Mouse (Mus musculus) midbrain, embryonic 15.5 days (tissue): ENCODE measurements around the gene Rhov. TPM values are rescaled to one million over a fixed set of nuclear protein-coding genes. Genes with fewer than 3 reads are reported as not detected.

Experiments used
- ATAC-seq: fragments of 200-750 bp; cut with Nextera tagmentation; replicated peaks from 2 replicates; pipeline ENCODE4 v1.8.0; 2017; ENCODE audit warnings: moderate TSS enrichment
- H3K27ac ChIP-seq: fragments of 300-500 bp; sonication (generic); 2 replicates; pipeline ENCODE4 v1.5.1; 2015; ENCODE audit warnings: mild to moderate bottlenecking, inconsistent platforms
- H3K27me3 ChIP-seq: fragments of 300-500 bp; sonication (generic); replicated peaks from 2 replicates; pipeline ENCODE4 v1.6.1; 2015; ENCODE audit warnings: inconsistent platforms
- H3K36me3 ChIP-seq: fragments of 300-500 bp; sonication (generic); replicated peaks from 2 replicates; pipeline ENCODE4 v1.6.1; 2015; ENCODE audit warnings: inconsistent platforms
- H3K4me1 ChIP-seq: fragments of 300-500 bp; sonication (generic); 2 replicates; pipeline ENCODE4 v1.6.1; 2015; ENCODE audit warnings: inconsistent platforms
- H3K4me2 ChIP-seq: fragments of 300-500 bp; sonication (generic); 2 replicates; pipeline ENCODE4 v1.6.1; 2015; ENCODE audit warnings: inconsistent platforms, mild to moderate bottlenecking, moderate library complexity
- H3K4me3 ChIP-seq: fragments of 300-500 bp; sonication (generic); 2 replicates; pipeline ENCODE4 v1.5.1; 2015; ENCODE audit warnings: mild to moderate bottlenecking, inconsistent platforms
- H3K9ac ChIP-seq: fragments of 300-500 bp; sonication (generic); 2 replicates; pipeline ENCODE4 v1.6.1; 2015; ENCODE audit warnings: mild to moderate bottlenecking, inconsistent platforms
- H3K9me3 ChIP-seq: fragments of 300-500 bp; sonication (generic); 2 replicates; pipeline ENCODE4 v1.6.1; 2016; ENCODE audit warnings: inconsistent platforms
- WGBS: fragments of 180-500 bp; shearing (Covaris S2); methylation state at CpG from one replicate; pipeline ENCODE4 v1.1.7; 2015; ENCODE audit warnings: mixed read lengths; 5-methylcytosine and 5-hydroxymethylcytosine counted together
- polyA plus RNA-seq: library from polyadenylated mRNA; unstranded; fragments of >200 nt; fragmentation: Nextera tagmentation; extraction: Ambion mirVana; gene quantifications from 2 replicates; pipeline ENCODE4 v1.2.1, GENCODE M21; 2015

Rhov gene
- polyA plus RNA-seq, 1 experiment from 2014 or later = 43.3 TPM

- H3K9me3 ChIP-seq = no peaks in the 10 kb centered on the region
- 87% methylated on average over 4 of the region's 4 CpGs for WGBS
- no peak overlapping the region for H3K9ac ChIP-seq
- H3K36me3 ChIP-seq = no peaks in the 10 kb centered on the region
- no peak overlapping the region for H3K27ac ChIP-seq
- ATAC-seq = 0 out of 2 replicates have a peak, but pooled peaks have one; percentile 17
- H3K27me3 ChIP-seq = 0 out of 2 replicates have a peak, but pooled peaks cover 7% of the 10 kb centered on the region
- no peak overlapping the region for H3K4me2 ChIP-seq
- no peaks in the 10 kb centered on the region for H3K4me1 ChIP-seq
- no peak overlapping the region for H3K4me3 ChIP-seq
Observed at GRCm38 (mm10) chr2:119249592-119250061, 21.4 kb downstream of the Rhov start.

GRCm38 (mm10) chr2:119247904-119248303 is 23.2 kb downstream of the Rhov start:
- no peak overlapping the region for H3K4me2 ChIP-seq
- no peak overlapping the region for H3K4me3 ChIP-seq
- ATAC-seq = no peak
- H3K4me1 ChIP-seq = no peaks in the 10 kb centered on the region
- no peak overlapping the region for H3K9ac ChIP-seq
- H3K36me3 ChIP-seq = no peaks in the 10 kb centered on the region
- H3K9me3 ChIP-seq = no peaks in the 10 kb centered on the region
- H3K27ac ChIP-seq = no peak overlapping the region
- 75% methylated on average over 9 of the region's 9 CpGs for whole genome bisulfite sequencing
- H3K27me3 ChIP-seq = 0 out of 2 replicates have a peak, but pooled peaks cover 4% of the 10 kb centered on the region

- Histone ChIP-seq H3K27ac (no peak overlapping the region), H3K4me2 (no peak overlapping the region), H3K4me3 (no peak overlapping the region), H3K9ac (no peak overlapping the region), H3K27me3 (no peaks in the 10 kb centered on the region; the same call in 1 of the 2 replicates), H3K9me3 (no peaks in the 10 kb centered on the region), H3K4me1 (no peaks in the 10 kb centered on the region), H3K36me3 (no peaks in the 10 kb centered on the region)
- no peak for ATAC-seq
- WGBS = 88% methylated on average over 7 of the region's 7 CpGs
Observed at GRCm38 (mm10) chr2:119245246-119245645, 25.8 kb downstream of the Rhov start.

GRCm38 (mm10) chr2:119242548-119242947 is 28.5 kb downstream of the Rhov start:
- Histone ChIP-seq H3K4me1 (peaks cover 5% of the 10 kb centered on the region), H3K36me3 (no peaks in the 10 kb centered on the region), H3K27me3 (peaks cover 24% of the 10 kb centered on the region), H3K4me3 (no peak overlapping the region), H3K27ac (no peak overlapping the region), H3K9ac (no peak overlapping the region), H3K4me2 (no peak overlapping the region), H3K9me3 (no peaks in the 10 kb centered on the region)
- WGBS = 85% methylated on average over 9 of the region's 9 CpGs
- no peak for ATAC-seq

GRCm38 (mm10) chr2:119240819-119241186 is 30.3 kb downstream of the Rhov start:
- Histone ChIP-seq H3K4me1 (peaks cover 14% of the 10 kb centered on the region), H3K27ac (no peak overlapping the region), H3K4me2 (no peak overlapping the region), H3K27me3 (peaks cover 41% of the 10 kb centered on the region), H3K9ac (no peak overlapping the region), H3K36me3 (no peaks in the 10 kb centered on the region), H3K9me3 (no peaks in the 10 kb centered on the region), H3K4me3 (no peak overlapping the region)
- no peak for ATAC-seq
- 83% methylated on average over 4 of the region's 4 CpGs for WGBS

GRCm38 (mm10) chr2:119240075-119240818 is 30.8 kb downstream of the Rhov start:
- Histone ChIP-seq H3K4me3 (no peak overlapping the region), H3K36me3 (no peaks in the 10 kb centered on the region), H3K27ac (no peak overlapping the region), H3K4me2 (no peak overlapping the region), H3K9ac (no peak overlapping the region), H3K27me3 (peaks cover 47% of the 10 kb centered on the region), H3K4me1 (peaks cover 14% of the 10 kb centered on the region), H3K9me3 (no peaks in the 10 kb centered on the region)
- ATAC-seq = no peak
- WGBS = 67% methylated on average over 4 of the region's 4 CpGs

GRCm38 (mm10) chr2:119238671-119239070 is 32.4 kb downstream of the Rhov start:
- Histone ChIP-seq H3K9ac (no peak overlapping the region), H3K27me3 (peaks cover 58% of the 10 kb centered on the region), H3K27ac (no peak overlapping the region), H3K4me1 (peaks cover 14% of the 10 kb centered on the region), H3K9me3 (no peaks in the 10 kb centered on the region), H3K4me2 (no peak overlapping the region), H3K36me3 (no peaks in the 10 kb centered on the region), H3K4me3 (no peak overlapping the region)
- no peak for ATAC-seq
- WGBS = 74% methylated on average over 2 of the region's 2 CpGs

DNA sequence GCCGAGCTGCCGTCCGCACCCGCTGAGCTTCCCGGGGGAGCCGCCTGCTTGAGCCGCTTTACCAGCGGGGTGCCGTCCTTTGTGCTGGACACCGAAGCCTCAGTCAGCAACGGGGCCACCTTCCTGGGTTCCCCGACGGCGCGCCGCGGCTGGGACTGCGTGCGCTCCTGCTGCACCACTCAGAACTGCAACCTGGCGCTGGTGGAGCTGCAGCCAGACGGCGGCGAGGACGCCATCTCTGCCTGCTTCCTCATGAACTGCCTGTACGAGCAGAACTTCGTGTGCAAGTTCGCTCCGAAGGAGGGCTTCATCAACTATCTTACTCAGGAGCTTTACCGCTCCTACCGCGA is 33.2 kb downstream of the Rhov start:
- 1% methylated on average over 31 of the region's 31 CpGs for WGBS
- Histone ChIP-seq H3K27ac (no peak overlapping the region), H3K36me3 (no peaks in the 10 kb centered on the region), H3K4me3 (peak overlapping the region; percentile 40), H3K9ac (no peak overlapping the region), H3K27me3 (peaks cover 58% of the 10 kb centered on the region), H3K9me3 (no peaks in the 10 kb centered on the region), H3K4me1 (peaks cover 14% of the 10 kb centered on the region), H3K4me2 (peak overlapping the region; percentile 55)
- ATAC-seq = no peak

DNA sequence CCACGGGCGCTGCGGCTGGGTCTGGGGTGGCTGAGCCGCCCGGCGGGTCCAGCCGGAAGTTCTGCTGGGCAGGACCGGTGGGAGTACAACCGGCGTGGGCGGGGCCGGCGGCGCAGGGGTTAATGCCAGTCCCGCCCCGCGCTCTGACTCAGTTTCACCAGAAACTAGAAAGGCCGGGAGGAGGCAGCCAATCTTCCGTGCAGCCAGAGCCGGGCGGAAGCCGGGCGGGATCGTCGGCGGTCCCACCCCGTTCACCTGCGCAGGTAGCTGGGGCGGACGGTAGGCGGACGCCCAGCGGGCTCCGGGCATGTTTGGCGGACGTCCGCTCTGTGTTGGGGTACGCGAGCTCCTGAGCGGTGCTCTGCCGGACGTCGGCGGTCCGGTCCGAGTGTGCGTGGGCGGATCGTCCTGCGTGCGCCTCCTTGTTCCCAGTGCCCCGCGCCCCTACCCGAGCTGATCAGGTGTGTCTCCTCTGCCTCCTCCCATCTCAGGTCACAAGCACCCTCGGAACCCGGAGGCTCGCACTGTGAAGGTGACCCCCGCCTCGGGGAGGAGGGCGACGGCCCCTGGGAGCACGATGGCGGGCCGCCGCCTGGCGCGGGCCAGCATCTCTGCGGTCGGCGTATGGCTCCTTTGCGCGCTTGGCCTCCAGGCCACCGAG is 33.7 kb downstream of the Rhov start, which contains the start of gene Spint1:
Gene Spint1, plus strand, starts transcription at position 153 of the 661 bp plus-strand sequence.
- H3K9me3 ChIP-seq = no peaks in the 10 kb centered on the region
- no peaks in the 10 kb centered on the region for H3K36me3 ChIP-seq
- peaks cover 14% of the 10 kb centered on the region for H3K4me1 ChIP-seq
- ATAC-seq = peak; percentile 42; the same call in 1 of the 2 replicates
- no peak within 1 kb of the TSS for H3K27ac ChIP-seq
- under 1% methylated on average over 72 of the region's 73 CpGs for WGBS
- H3K4me3 ChIP-seq = peak within 1 kb of the TSS; percentile 40
- peaks cover 58% of the 10 kb centered on the region for H3K27me3 ChIP-seq
- H3K9ac ChIP-seq = no peak within 1 kb of the TSS
- peak within 1 kb of the TSS; percentile 55 for H3K4me2 ChIP-seq

- Histone ChIP-seq H3K4me2 (peak overlapping the region; percentile 55), H3K4me3 (peak overlapping the region; percentile 40)
Observed at GRCm38 (mm10) chr2:119236682-119237209, 34.3 kb downstream of the Rhov start.

GRCm38 (mm10) chr2:119229775-119230704 is 41.0 kb downstream of the Rhov start, which contains the start of gene Ppp1r14d:
TSS of gene Ppp1r14d (minus strand) at chr2:119229906.
- Histone ChIP-seq H3K4me1 (no peaks in the 10 kb centered on the region), H3K4me3 (no peak within 1 kb of the TSS), H3K9ac (no peak within 1 kb of the TSS), H3K9me3 (no peaks in the 10 kb centered on the region), H3K27ac (no peak within 1 kb of the TSS), H3K4me2 (no peak within 1 kb of the TSS), H3K36me3 (no peaks in the 10 kb centered on the region), H3K27me3 (peaks cover 10% of the 10 kb centered on the region; the same call in 1 of the 2 replicates)
- WGBS = 77% methylated on average over 6 of the region's 6 CpGs
- no peak for ATAC-seq

More at GRCm38 (mm10) chr2:119236682-119237209, 34.3 kb downstream of the Rhov start:
- WGBS = 4% methylated on average over 25 of the region's 25 CpGs
- Histone ChIP-seq H3K4me1 (peaks cover 14% of the 10 kb centered on the region), H3K9ac (no peak overlapping the region), H3K27ac (no peak overlapping the region), H3K36me3 (no peaks in the 10 kb centered on the region), H3K9me3 (no peaks in the 10 kb centered on the region), H3K27me3 (peaks cover 58% of the 10 kb centered on the region)
- no peak for ATAC-seq
